Mouse (Mus musculus) heart, postnatal 0 days (tissue): Measurements from ENCODE around the gene Six5. TPM values are rescaled to one million over a fixed set of nuclear protein-coding genes. Genes with fewer than 3 reads are reported as not detected.
"Not testable (repeated sequence)": the region's sequence is repeated elsewhere in the genome, so short reads cannot be mapped to it uniquely, and the experiment has no call there.

Experiments used
- ATAC-seq: fragments of 200-750 bp; cut with Nextera tagmentation; 2 replicates; pipeline ENCODE4 v1.8.0; 2017; ENCODE audit warnings: low read depth, moderate number of reproducible peaks, moderate library complexity; ENCODE audit not compliant: insufficient read depth
- DNase-seq: peaks from one replicate; pipeline ENCODE4 v3.0.0-alpha.2; 2016; ENCODE audit warnings: low spot score
- H3K27ac ChIP-seq: fragments of 300-500 bp; sonication (generic); 2 replicates; pipeline ENCODE4 v1.5.1; 2014; ENCODE audit warnings: low read depth, mild to moderate bottlenecking
- H3K27me3 ChIP-seq: fragments of 300-500 bp; sonication (generic); 2 replicates; pipeline ENCODE4 v1.6.1; 2014; ENCODE audit warnings: low read length, mixed read lengths; ENCODE audit not compliant: control insufficient read depth, insufficient read depth
- H3K36me3 ChIP-seq: fragments of 300-500 bp; sonication (generic); replicated peaks from 2 replicates; pipeline ENCODE4 v1.6.1; 2014; ENCODE audit warnings: low read length, mixed read lengths; ENCODE audit not compliant: control insufficient read depth, insufficient read depth
- H3K4me1 ChIP-seq: fragments of 300-500 bp; sonication (generic); 2 replicates; pipeline ENCODE4 v1.6.1; 2014; ENCODE audit warnings: antibody characterized with exemption; ENCODE audit not compliant: control insufficient read depth, insufficient read depth
- H3K4me2 ChIP-seq: fragments of 300-500 bp; sonication (generic); 2 replicates; pipeline ENCODE4 v1.6.1; 2014; ENCODE audit warnings: low read depth, mild to moderate bottlenecking, low read length, moderate library complexity
- H3K4me3 ChIP-seq: fragments of 300-500 bp; sonication (generic); 2 replicates; pipeline ENCODE4 v1.5.1; 2014; ENCODE audit warnings: low read depth, low read length
- H3K9ac ChIP-seq: fragments of 300-500 bp; sonication (generic); replicated peaks from 2 replicates; pipeline ENCODE4 v1.6.1; 2014; ENCODE audit warnings: low read depth, low read length, mixed read lengths
- H3K9me3 ChIP-seq: fragments of 300-500 bp; sonication (generic); replicated peaks from 2 replicates; pipeline ENCODE4 v1.6.1; 2016; ENCODE audit warnings: low read length; ENCODE audit not compliant: control insufficient read depth
- CTCF ChIP-seq: IDR thresholded peaks from 2 replicates; pipeline ENCODE4 v1.5.1; 2016; ENCODE audit warnings: antibody characterized with exemption, control low read depth, low read depth
- EP300 ChIP-seq: IDR thresholded peaks from 2 replicates; pipeline ENCODE4 v1.6.1; 2016; ENCODE audit warnings: antibody characterized with exemption, low read depth
- WGBS: fragments of 180-500 bp; shearing (Covaris S2); extraction: QIAGEN DNeasy Blood & Tissue Kit; methylation state at CpG from one replicate; pipeline ENCODE4 v1.1.7; 2014; 5-methylcytosine and 5-hydroxymethylcytosine counted together
- polyA plus RNA-seq: library from polyadenylated mRNA; unstranded; fragments of >200 nt; fragmentation: Nextera tagmentation; extraction: Ambion mirVana; gene quantifications from 2 replicates; pipeline ENCODE4 v1.2.1, GENCODE M21; 2015
- total RNA-seq: library from RNA; depleted of rRNA; stranded (reverse); fragments of >200 nt; gene quantifications from 2 replicates; pipeline ENCODE4 v1.2.3, GENCODE M21; 2014; ENCODE audit warnings: low replicate concordance

Six5 gene
- total and polyA plus RNA-seq, 2 experiments from 2014 or later: 3.8 to 21.0 TPM

DNA sequence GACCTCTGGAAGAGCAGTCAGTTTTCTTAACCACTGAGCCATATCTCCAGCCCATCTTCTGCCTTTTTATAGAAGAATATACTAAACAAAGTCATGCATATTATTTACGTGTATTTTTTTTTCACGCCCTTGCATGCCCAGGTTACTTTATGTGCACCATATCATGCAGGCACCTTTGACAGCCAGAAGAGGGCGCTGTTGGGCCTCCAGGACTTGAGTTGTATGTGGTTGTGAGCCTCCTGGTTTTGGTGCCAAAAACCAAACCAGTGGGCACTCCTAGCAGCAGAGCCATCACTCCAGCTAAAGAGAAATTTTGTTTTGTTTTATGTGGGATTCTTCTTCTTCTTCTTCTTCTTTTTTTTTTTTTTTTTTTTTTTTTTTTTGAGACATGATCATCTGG, 24.9 kb upstream of the Six5 start:
- no peak overlapping the region for H3K4me3 ChIP-seq
- H3K36me3 ChIP-seq: no peaks in the 10 kb centered on the region
- DNase-seq: no peak
- H3K27ac ChIP-seq: no peak overlapping the region
- TF ChIP-seq CTCF (peak; percentile 51), EP300 (no peak)
- H3K4me1 ChIP-seq: no peaks in the 10 kb centered on the region
- no peak overlapping the region for H3K9ac ChIP-seq
- H3K9me3 ChIP-seq: no peaks in the 10 kb centered on the region
- peaks cover 29% of the 10 kb centered on the region for H3K27me3 ChIP-seq
- 48% methylated on average over 3 of the region's 3 CpGs for WGBS
- no peak overlapping the region for H3K4me2 ChIP-seq
- no peak for ATAC-seq

- not testable (repeated sequence) for H3K9me3 ChIP-seq, H3K4me3 ChIP-seq, H3K27ac ChIP-seq, ATAC-seq, DNase-seq, H3K36me3 ChIP-seq, H3K4me2 ChIP-seq, H3K9ac ChIP-seq, H3K4me1 ChIP-seq
- WGBS: 47% methylated on average over 3 of the region's 3 CpGs
- peak; percentile 24 for TF ChIP-seq CTCF
- H3K27me3 ChIP-seq: peaks cover 13% of the 10 kb centered on the region
Observed at GRCm38 (mm10) chr7:19071024-19071423, 23.4 kb upstream of the Six5 start.

- peaks cover 20% of the 10 kb centered on the region for H3K4me1 ChIP-seq
- no peak overlapping the region for H3K9ac ChIP-seq
- no peak for ATAC-seq
- no peak for DNase-seq
- TF ChIP-seq EP300 (no peak), CTCF (peak; percentile 65)
- H3K9me3 ChIP-seq: no peaks in the 10 kb centered on the region
- H3K27me3 ChIP-seq: no peaks in the 10 kb centered on the region
- 76% methylated on average over 9 of the region's 9 CpGs for WGBS
- no peak overlapping the region for H3K4me3 ChIP-seq
- no peak overlapping the region for H3K4me2 ChIP-seq
- no peak overlapping the region for H3K27ac ChIP-seq
- peaks cover 8% of the 10 kb centered on the region for H3K36me3 ChIP-seq
Observed at GRCm38 (mm10) chr7:19073504-19073903, 20.9 kb upstream of the Six5 start.

DNA sequence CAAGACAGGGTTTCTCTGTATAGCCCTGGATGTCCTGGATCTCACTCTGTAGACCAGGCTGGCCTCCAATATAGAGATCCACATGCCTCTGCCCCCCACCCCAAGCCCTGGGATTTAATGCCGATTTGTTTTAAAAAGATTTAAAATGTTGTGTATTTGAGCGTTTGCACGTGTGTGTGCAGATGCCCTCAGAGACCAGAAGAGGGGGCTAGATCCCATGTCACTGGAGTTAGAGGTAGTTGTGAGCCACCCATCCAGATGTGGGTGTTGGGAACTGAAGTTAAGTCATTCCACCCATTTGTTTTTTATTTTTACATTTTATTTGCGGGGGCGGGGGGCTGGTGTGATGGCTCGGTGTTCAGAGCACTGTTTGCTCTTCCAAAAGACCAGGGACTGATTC, 19.9 kb upstream of the Six5 start:
- Histone ChIP-seq H3K4me2 (no peak overlapping the region), H3K9ac (no peak overlapping the region), H3K9me3 (no peaks in the 10 kb centered on the region), H3K27ac (no peak overlapping the region), H3K4me1 (peaks cover 20% of the 10 kb centered on the region), H3K36me3 (peaks cover 17% of the 10 kb centered on the region), H3K4me3 (no peak overlapping the region), H3K27me3 (no peaks in the 10 kb centered on the region)
- no peak for TF ChIP-seq CTCF
- no peak for DNase-seq
- ATAC-seq: no peak
- WGBS: 91% methylated on average over 6 of the region's 6 CpGs

- DNase-seq (no peak), ATAC-seq (no peak)
- Histone ChIP-seq H3K9me3 (no peaks in the 10 kb centered on the region), H3K27me3 (no peaks in the 10 kb centered on the region), H3K4me3 (peak overlapping the region; percentile 92), H3K9ac (0 out of 2 replicates have a peak overlapping the region, but pooled peaks have one; percentile 1), H3K27ac (peak overlapping the region; percentile 97; the same call in 1 of the 2 replicates), H3K4me2 (peak overlapping the region; percentile 91), H3K4me1 (peaks cover 20% of the 10 kb centered on the region), H3K36me3 (peaks cover 25% of the 10 kb centered on the region)
- TF ChIP-seq EP300: no peak
- no peak for TF ChIP-seq CTCF
- 54% methylated on average over 5 of the region's 5 CpGs for WGBS
Observed at GRCm38 (mm10) chr7:19075231-19075630, 19.2 kb upstream of the Six5 start.

DNA sequence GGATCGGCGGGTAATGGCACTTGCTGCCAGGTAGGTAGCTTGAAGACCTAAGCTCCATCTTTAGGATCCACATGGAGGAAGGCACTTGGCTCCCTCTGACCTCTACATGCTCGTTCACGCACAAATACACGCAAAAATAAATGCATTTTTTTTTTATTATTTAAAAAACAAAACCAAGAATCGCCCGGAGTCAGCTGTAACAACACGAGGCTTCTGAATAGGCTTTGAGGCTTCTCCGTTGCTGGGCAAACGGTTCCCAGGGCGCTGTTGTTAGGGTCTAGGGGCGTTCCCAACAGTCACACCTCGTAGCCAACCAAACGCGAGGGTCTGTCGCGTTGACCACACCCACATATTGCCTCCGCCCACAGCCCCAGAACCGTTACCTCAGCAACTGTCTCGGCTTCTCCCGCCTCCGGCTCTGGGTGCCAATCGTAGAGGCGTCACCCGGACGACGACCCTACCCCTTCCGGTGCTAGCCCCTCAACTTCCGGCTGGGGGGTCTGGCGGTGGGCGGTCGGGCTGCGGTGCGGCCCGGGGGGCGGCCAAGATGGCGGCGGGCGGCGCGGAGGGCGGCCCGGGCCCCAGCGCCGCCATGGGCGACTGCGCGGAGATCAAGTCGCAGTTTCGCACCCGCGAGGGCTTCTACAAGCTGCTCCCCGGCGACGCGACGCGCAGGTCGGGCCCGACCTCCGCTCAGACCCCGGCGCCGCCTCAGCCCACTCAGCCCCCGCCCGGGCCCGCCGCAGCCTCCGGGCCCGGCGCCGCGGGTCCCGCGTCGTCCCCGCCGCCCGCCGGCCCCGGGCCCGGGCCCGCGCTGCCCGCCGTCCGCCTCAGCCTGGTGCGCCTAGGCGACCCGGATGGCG, 18.4 kb upstream of the Six5 start, which contains the start of gene Dmwd:
Dmwd (plus strand) TSS at position 505 of the 863 bp plus-strand sequence.
- ATAC-seq: peak; percentile 98
- 1% methylated on average over 70 of the region's 91 CpGs for WGBS
- DNase-seq: peak; percentile 98
- H3K27me3 ChIP-seq: no peaks in the 10 kb centered on the region
- TF ChIP-seq EP300 (no peak; the same call in 1 of the 2 replicates), CTCF (no peak)
- H3K36me3 ChIP-seq: peaks cover 32% of the 10 kb centered on the region
- peak within 1 kb of the TSS; percentile 92 for H3K4me3 ChIP-seq
- H3K27ac ChIP-seq: peak within 1 kb of the TSS; percentile 97
- H3K4me2 ChIP-seq: peak within 1 kb of the TSS; percentile 91
- no peaks in the 10 kb centered on the region for H3K9me3 ChIP-seq
- H3K4me1 ChIP-seq: peaks cover 20% of the 10 kb centered on the region
- peak within 1 kb of the TSS; percentile 99 for H3K9ac ChIP-seq
